Mouse (Mus musculus): Measurements from ENCODE around the gene Grxcr1.

GRCm38 (mm10) chr5:68004419-68004818 is 27.2 kb upstream of the Grxcr1 start:
- TF ChIP-seq CTCF (conservative IDR thresholded peaks at IDR 0.05; ENCODE audit: insufficient read depth, insufficient read length, low read depth, low read length) (no peak), POLR2A (IDR thresholded peaks at IDR 0.05; ENCODE audit: low read depth, low read length) (no peak)

Measured in kidney, adult 2 months (tissue).